Mouse (Mus musculus) adrenal gland, adult (tissue): ENCODE data around the gene Tlcd2.

Experiments
- DNase-seq, 2 experiments: peaks; one replicate each; pipeline ENCODE4 v3.0.0; 2022 to 2023; ENCODE audit warnings: low spot score in 1 of 2; ENCODE audit not compliant: inconsistent age in 2 of 2

Gene Tlcd2

DNA sequence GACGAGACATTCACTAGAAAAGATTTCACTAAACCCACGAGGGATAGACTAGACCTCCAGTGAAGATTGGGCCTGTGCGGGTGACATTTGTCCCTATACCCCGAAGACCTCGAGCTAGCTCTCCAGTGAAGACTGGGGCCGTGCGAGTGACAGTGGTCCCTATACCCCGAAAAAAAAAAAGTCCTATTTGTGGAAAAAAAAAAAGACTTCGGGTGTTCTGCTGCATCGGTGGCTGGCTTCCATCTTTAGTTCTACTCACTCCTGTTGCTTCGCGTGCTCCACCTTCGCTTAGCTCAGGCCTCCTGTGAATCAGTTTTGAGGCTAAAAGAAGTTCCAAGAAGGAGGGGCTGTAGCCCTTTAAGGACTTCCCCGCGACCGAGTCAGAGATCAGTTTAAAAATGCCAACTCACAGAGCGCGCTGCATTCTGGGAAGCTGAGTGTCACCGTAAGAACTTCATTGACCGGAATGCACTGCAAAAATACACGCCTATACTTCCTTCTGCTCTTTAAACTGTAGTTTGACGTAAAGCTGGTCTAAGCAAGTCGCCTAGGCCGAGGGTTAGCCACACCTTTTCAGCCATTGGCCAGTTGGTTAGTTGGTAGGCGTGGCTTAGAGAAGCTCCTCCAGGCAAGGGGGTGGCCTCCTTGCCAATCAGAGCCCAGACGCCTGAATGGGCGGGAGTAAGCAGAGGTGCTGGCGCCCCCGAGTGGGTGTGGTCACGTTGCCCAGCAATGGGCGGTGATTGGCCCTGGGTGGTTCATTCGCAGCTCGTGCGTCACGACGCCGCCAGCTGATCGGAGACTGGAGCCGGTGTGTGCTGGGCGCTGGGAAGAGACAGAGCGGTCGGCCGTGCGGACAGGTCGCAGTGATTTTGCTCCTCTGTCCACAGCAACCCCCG is at the start of gene Tlcd2:
Tlcd2 (plus strand) TSS at position 872 of the 899 bp plus-strand sequence.
- peak; percentile 100 for DNase-seq

DNA sequence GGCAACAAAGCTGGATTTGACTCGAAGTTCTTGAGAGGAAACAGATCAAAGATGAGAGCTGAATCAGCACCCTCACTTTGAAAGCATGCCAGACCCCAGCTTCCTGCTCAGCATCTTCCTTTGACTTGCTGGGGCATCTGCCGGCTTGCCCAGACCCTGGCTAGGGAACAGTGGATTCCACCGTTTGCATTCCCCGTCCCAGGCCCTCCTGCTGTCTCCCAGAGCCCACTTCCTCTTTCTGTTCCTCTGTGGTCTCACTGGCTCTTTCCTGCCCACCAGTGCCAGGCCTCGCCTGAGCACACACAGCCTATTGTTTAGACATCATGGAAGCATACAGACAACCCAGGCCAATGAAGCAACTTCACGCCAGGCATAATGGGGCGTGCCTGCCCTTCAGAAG is 46.4 kb upstream of the Tlcd2 start:
- DNase-seq, result no peak

DNA sequence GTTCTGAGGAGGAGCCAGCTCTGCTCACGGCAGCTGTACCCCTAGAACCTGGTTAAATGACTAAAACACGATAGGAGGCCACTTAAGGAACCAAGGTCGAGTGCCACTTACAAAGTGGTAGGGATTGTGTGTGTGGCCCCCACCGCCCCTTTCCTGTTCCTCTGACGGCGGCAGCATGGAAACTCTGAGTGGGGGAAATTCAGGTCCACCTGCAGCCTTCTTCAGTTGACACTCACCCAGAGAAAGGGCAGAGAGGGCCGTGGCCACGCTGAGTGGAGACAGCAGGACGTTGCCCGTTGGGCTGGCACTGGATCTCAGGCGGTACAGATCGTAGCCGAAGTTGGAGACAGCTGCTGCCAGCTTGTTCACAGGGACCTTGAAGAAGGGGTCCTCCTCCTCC is 45.5 kb upstream of the Tlcd2 start:
- no peak for DNase-seq

DNA sequence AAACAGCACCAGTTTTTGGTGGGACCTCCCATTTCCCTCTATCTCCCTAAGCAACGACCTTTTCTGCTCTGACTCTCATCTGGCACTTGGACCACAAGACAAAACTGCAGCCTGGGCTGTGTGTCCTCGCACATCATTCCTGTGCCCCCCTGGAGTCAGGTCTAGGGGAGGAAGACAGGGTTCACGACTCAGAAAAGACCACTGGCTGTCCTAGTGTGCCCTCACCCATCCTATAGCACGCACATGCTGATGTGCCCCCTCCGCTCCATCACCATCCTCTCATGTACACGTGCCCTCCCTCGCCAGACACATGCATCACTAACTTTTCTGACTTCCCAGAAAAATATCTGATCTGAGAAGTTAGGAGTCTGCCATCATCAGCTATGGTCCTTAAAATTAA is 41.5 kb upstream of the Tlcd2 start:
- no peak for DNase-seq

DNA sequence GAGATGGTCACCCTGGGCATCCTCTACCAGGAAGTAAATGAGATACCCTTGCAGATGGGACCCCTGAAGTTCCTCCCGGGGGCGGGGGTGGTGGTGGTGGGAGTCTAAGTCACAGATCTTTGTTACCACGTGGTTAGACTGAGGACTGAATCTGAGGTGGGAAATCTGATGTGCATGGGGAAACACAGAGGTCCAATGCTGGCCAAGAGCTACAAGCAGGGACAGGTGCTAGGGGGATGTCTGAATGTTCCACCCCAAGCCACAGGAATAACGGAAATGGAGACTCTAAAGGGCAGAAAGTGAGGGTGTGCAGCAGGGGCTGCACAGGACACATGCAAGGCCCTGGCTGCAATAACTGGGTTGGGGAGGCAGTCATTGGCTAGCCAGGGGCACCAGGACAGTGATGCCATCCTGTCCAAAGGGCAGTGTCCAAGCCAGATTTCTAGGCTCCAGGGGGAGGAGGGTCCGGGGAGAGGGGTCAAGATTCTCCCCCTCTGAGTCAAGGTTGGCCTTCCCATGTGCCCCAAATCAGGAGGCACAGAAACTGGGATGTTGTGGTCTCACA is 40.6 kb upstream of the Tlcd2 start:
- no peak for DNase-seq

DNA sequence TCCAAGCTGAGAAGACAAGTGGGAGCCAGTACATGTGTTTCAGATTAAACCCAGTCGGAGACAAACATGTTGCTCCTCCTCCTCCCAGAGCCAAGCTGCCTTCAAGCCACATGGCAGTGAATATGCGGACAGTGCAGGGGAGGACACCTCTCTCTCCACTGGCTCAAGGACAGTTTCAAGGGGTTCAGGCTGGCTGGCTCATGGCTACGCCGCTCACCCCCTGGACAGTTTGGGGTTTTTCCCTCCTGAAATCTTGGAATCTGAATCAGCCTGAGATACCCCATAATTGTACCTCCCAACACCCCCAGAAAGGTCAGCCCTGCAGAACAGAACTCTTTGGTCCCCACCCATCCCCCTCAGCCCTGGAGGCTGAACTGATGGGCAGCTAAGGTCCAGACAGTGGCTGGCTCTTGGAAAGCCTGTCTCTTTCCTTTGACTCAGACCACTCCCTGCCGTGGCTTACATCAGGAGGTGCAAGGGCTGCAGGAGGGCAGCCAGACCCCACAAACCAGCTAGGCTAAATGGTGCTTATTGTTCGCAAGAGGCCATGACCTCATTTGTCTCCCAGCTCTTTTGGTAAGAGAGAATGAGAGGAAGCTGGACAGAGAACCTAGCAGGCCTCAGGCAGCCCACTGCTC is 40.0 kb upstream of the Tlcd2 start:
- peak in 1 of 2 experiments; percentile 68 for DNase-seq

DNA sequence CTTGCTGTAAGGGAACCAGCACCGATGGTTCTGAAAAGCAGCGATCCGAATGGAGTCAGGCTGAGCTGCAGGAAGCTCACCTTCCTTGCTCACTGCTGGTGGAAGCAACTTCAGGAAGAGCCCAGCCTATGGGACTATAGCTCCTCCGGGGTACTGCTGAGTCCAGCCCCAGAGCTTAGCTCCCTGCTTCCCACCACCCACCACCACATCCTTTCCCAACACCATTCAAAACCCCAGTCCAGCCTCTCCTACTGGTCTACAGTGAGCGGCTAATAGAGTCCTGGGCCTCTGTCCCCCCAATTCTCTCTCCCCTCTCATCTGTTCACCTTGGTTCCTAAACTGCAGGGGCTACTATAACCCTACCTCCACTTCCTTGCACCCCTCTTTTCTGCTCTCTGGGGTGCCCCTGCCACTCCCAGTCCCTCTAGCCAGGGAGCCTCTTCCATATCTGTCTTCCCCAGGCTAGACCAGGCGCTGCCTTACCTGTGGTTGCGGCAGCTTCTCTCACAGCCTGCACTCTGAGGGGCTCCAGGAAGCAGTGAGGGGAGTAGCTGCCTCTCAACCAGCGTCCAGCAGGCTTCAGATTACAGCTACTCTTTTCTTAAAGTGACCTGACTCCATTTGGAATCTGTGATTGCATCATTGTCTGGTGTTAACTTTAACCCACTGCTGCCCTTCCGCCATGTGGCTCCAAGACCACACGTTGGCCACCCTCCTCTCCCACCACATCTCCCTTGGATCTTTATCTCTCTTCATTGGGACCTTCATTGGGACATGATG is 39.3 kb upstream of the Tlcd2 start, which contains the start of gene Serpinf1:
Serpinf1 (minus strand) TSS at position 689 of the 780 bp plus-strand sequence.
- no peak for DNase-seq

DNA sequence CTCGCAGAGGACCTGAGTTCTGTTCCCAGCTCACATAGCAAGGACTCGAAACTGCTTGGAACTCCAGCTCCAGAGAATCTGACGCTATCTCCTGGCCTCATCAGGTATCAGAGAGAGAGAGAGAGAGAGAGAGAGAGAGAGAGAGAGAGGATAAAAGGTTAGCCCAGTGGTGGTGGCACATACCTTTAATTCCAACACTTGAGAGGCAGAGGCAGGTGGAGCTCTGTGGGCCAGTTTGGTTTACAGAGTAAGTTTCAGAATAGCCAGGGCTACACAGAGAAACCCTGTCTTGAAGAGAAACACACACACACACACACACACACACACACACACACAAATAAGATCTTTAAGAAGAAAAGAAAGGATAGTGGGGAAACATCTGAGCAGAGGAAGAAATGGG is 38.4 kb upstream of the Tlcd2 start:
- DNase-seq, result no peak

DNA sequence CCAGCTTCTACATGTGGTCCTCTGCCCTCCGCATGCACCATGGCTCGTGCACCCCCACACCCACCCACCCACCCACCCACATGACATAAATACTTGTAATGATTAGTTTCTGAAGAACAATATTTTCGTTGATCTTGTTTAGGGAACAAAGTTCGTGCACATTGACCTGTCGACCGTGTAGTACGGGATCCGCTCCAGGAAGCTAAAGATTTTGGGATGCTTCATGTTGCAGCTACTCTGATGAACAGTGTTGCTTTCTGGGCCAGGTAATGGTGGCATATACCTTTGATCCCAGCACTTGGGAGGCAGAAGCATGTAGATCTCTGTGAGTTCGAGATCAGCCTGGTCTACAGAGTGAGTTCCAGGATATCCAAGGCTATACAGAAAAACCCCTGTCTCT is 37.5 kb upstream of the Tlcd2 start:
- no peak for DNase-seq

DNA sequence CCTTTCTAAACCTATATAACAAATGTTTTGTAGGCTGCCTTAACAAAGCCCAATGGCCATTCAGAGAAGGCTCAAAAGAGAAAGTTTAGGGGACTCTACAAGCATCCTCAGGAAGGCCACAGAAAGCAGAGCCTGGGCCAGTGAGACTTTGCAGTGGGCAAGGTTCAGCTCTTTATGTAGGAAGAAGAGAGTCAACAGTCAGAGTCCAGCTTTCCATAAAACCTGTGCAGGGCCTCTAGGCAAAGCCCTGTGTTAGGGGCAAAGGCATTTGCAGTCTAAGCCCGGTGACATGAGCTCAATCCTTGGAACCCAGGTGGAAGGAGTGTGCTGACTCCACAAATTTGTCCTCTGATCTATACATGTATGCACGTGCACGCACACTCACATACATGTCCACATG is 37.1 kb upstream of the Tlcd2 start:
- no peak for DNase-seq

DNA sequence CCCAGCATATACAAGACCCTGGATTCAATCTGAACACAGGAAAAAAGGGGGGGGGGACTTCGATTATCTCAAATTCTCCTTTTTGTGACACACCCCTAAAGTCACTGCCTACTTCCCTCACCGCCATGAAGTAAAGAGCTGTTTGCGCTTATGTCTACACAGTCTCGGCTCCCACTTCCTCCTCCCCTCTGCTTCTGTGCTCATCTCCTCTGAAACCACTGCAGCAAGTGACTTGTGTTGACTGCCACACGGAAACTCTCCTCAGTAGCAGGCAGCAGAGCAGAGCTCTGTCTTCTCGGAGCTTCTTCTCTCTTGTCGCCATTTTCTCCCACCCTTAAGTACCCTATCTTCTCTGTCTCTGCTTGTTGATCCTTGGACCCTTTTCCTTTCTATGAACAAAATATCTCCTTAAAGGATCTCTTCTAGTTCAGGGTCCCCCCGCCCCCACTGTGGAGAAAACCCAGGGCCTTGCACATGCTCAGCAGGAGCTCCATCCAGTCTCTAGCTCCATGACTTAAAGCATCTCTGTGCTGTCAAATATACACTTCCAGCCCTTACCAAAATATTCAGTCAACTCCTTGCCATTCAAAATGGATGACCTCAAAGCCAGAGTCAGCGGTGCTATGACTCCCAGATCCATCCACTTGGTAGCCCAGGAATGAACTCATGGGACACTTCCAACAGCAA is 32.4 kb upstream of the Tlcd2 start:
- DNase-seq, result no peak

DNA sequence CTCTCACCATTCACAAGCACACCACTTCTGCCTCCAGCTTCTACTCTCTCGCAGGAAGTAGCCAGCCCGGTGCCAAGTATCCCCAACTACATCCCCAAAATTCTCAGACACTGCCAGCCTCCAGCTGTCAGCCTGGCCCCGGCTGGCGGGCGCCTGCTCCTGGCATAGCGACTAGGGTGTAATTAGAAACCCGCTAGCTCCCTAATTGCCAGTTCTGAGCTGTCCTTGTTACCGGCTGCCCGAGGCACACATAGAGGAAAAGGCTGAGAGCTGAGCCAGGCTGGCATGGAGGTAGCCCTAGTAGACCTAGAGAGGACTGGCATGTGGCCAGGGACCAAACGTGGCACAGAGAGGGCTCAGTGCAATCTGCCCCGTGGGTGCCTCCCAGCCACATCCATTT is 30.2 kb upstream of the Tlcd2 start:
- DNase-seq, result no peak

DNA sequence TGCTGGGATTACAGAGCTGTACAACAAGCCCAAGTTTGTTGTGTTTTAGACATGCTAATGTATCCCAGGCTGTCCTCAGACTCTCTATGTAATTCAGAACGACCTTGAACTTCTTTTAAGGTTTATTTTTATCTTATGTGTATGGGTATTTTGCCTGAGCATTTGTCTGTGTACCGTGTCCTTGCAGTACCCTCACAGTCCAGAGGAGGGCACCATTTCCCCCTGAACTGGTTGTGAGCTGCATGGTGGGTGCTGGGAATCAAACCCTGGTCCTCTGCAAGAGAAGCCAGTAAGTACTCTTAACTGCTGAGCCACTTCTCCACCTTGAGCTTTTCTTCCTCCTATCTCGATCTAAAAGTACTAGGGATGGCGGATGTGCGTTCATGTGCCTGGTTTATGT is 27.4 kb upstream of the Tlcd2 start:
- DNase-seq, result no peak

DNA sequence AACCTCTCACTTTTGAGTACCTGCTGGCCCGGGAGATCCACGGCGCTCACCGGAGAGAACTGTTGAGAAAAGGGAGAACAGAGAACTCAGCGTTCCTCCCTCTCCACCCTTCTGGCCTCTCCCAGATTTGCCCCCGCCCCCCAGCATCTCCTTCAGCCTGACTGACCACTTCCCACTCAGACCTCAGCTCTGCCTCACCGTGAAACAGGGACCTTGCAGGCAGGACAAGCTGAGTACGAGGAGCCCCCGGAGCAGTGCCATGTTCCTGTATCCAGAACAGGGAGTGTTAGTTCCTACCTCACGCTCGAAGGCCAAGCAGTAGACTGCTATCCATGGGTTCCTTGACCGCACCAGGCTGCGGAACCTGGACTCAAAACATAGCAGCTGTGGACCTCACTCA is 23.3 kb upstream of the Tlcd2 start:
- peak in 1 of 2 experiments; percentile 75 for DNase-seq

DNA sequence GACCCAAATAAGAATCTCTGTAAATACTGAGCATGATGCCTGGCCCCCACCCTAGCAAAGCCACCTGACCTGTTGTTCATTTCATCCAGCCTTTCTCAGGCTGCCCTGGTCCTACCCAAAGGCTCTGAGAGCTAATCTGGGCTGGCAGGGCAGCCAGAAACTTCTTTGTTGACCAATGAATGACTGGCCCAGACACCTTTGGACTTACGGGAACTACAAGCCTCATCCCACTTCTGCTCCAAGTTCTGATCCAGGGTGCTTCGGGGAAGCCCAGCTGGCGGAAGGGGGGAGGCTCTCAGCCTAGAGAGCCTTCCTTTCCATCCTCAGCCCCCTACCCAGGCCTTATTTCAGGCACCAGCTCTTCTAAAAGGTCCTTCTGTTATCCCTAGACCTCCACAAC is 22.7 kb upstream of the Tlcd2 start:
- DNase-seq, result no peak

DNA sequence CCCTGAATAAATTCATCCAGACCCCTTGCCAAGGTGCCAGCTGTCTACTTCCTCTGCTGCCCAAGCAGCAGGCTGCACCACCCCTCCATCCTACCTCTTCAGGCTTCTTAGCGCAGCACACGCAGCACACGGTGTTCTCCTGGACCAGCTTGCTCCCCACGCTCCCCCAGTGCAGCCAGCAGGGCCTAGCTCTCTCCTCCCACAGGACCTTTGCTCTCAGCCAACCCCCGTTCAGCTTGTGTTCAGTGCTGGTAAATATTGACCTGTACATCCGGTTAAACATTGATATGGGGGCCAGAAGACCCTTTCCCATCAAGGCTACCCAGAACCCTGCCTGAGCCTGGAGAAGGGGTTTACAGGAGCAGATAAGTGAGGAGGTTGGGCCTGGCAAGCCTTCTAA is 22.2 kb upstream of the Tlcd2 start, which contains the start of gene Serpinf2:
Serpinf2 (minus strand) TSS at position 229 of the 400 bp plus-strand sequence.
- no peak for DNase-seq

DNA sequence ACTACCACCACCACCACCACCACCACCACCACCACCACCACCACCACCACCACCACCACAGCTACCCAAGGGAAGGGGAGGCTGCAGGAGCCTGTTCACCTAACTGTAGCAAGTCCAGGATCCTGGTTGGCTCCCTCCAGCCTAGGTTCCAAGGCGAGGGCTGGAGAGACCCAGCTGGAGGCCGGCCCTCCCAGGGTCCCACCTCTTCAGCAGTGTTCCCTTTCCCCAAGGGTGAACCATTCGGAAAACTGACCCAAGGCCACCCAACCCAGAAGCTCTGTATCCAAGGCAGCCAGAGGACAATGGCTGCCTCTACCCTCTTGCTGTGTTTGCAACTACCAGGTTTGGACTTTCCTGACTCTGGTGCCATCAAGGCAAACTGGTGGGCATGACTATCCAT is 21.6 kb upstream of the Tlcd2 start:
- no peak for DNase-seq

DNA sequence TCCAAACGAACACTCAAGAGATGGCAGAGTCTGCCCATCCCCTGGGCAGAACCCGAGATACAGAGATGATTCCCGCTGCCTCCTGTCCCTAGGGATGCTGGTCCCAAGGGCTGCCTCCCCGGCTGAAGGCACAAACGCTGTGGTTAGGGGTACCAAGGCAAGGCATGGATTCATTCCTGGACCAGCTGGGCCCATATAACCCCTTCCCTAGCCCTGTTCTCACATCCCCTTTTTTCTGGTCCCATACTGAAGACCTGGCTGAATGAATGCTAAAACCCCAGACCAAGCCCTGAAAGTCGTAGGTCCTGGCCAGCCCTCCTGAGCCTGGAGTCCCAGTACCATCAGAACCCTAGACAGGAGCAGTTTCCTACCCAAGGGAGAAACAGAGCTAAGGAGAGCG is 20.5 kb upstream of the Tlcd2 start:
- DNase-seq, result no peak

DNA sequence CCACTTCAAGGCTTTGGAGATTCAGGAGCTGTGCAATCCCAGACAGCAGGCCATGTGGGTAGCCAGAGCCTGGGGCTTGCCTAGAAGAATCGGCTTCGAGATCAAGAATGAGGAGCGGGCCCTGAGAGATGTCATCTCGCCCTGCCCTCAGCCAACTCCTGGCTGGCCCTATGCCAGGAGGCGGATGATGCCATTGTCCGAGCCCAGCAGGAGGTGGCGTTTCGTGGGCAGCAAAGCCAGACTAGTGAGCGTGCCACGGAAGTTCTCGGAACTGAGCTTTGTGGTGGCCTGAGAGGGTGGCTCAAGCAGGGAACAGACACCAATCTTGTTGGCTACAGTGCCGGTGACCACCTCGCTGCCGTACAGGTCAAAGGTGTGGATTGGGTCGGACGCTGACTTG is 19.9 kb upstream of the Tlcd2 start:
- no peak for DNase-seq

DNA sequence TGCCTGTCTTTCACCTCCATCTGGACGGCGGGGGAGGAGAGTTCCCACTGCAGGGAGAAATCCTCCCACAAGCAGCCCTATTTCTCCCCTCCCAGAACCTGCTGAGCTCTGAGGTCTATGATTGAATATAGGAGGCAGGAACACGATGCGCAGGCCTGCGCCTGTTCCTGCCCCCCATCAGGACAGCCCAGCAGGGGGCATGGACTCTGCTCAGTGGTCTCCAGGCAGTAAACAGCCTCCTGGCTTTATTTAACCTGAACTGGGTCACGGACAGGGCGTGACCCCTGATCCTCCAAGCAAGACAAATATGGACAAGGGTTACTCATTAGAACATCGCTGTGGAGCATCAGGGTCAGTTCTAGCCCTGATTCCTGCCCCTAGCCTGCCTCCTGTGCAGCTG is 17.8 kb upstream of the Tlcd2 start:
- DNase-seq, result no peak

DNA sequence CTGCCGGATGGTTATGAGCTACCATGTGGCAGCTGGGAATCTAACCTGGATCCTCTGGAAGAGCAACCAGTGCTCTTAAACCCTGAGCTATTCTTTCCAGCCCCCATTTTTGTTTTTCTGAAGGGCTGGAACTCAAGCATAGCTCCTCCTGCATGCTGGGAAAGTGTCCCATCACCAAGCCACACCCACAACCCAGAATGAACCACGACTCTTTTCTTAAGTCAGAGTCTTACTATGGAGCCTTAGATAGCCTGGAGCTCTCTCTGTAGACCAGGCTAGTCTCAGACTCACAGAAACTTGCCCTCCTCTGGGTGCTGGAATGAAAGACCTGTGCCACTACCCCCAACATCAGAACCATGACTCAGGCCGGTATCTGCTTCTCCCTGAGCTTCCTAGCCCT is 12.9 kb upstream of the Tlcd2 start:
- no peak for DNase-seq
